Mouse (Mus musculus): ENCODE results near the gene Tnip3. TPM values are rescaled to one million over a fixed set of nuclear protein-coding genes. Genes with fewer than 3 reads are reported as not detected.

Tnip3 gene
- polyA plus RNA-seq, 1 experiment from 2014 or later: not detected

DNA sequence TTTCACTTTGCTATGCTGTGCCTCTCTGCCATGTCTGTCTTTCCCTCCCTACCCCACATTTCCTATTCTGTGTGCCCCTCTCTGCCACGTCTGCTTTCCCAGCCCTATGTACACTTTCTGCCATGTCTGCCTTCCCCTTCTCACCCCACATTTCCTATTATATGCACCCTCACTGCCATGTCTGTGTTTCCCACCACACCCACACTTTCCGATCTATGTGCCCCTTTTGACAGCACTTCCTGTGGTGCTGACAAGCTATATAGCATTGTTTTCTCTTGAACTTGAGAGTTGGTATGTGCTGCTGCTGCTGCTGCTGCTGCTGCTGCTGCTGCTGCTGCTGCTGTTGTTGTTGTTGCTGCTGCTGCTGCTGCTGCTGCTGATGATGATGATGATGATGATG lies 136.9 kb downstream of the Tnip3 start:
- H3K4me2 ChIP-seq (replicated peaks): no peak overlapping the region
- ATAC-seq (ENCODE audit: low FRiP score) (no peak), DNase-seq (ENCODE audit: low spot score) (no peak)
- no peaks in the 10 kb centered on the region for H3K27me3 ChIP-seq (ENCODE audit: control insufficient read depth, insufficient read depth, low read length)
- no peak overlapping the region for H3K9ac ChIP-seq
- 0 out of 2 replicates have a peak, but pooled peaks cover 4% of the 10 kb centered on the region for H3K9me3 ChIP-seq (ENCODE audit: control insufficient read depth, low read length)
- H3K4me3 ChIP-seq (replicated peaks; ENCODE audit: low read length): no peak overlapping the region
- H3K36me3 ChIP-seq (replicated peaks; ENCODE audit: control insufficient read depth, insufficient read depth): no peaks in the 10 kb centered on the region
- WGBS: 65% methylated on average over 2 of the region's 2 CpGs
- H3K4me1 ChIP-seq (replicated peaks; ENCODE audit: control insufficient read depth, insufficient read depth, low read length): no peaks in the 10 kb centered on the region
- no peak overlapping the region for H3K27ac ChIP-seq

DNA sequence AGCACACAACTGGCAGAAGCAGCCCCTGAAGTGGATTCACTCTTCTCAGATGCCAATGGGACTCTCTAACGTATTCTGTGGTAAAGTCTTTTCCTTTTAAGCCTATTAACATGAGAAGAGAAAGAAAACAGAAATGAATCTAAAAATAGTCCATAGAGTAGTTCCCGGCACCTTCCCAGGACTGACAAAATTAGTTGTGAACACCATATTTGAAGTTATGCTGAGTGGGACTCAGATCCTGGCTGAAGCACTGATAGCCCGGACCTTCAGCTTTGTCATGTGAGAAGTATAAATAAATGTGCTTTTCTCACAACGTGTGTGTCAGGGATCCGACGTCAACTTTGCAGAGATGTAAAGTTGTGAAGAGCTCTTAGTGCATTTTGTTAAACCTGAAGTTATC lies 138.9 kb downstream of the Tnip3 start:
- no peak overlapping the region for H3K9ac ChIP-seq

DNA sequence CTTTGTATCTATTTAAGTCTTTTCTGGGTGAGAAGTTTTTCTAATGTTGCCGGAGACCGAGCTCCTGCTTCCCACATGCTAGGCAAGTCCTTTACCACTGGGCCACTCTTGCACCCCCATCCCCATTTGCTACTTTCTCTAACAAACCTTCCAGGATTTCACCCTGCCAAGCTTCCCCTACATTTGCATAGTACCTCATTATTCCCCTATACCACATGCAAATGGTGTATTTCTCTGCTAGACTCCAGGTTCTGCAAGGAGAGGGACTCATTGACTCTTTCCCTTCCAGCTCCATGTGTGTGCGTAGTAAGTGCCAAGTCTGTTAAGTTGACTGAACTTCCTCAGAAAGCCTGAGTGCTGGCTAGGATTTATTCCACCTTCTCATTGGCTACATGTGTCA lies 141.2 kb downstream of the Tnip3 start:
- H3K9ac ChIP-seq: no peak overlapping the region
- ATAC-seq (ENCODE audit: low FRiP score): no peak; the same call in 1 of the 2 replicates
- H3K4me3 ChIP-seq (replicated peaks; ENCODE audit: low read length): no peak overlapping the region
- no peaks in the 10 kb centered on the region for H3K4me1 ChIP-seq (replicated peaks; ENCODE audit: control insufficient read depth, insufficient read depth, low read length)
- no peaks in the 10 kb centered on the region for H3K36me3 ChIP-seq (replicated peaks; ENCODE audit: control insufficient read depth, insufficient read depth)
- WGBS: 78% methylated on average over 3 of the region's 3 CpGs
- H3K27me3 ChIP-seq (ENCODE audit: control insufficient read depth, insufficient read depth, low read length): no peaks in the 10 kb centered on the region
- H3K9me3 ChIP-seq (ENCODE audit: control insufficient read depth, low read length): no peaks in the 10 kb centered on the region
- DNase-seq (ENCODE audit: low spot score): no peak
- H3K4me2 ChIP-seq (replicated peaks): no peak overlapping the region
- H3K27ac ChIP-seq: no peak overlapping the region

More for the DNA sequence above, 138.9 kb downstream of the Tnip3 start:
- Histone ChIP-seq H3K4me1 (replicated peaks; ENCODE audit: control insufficient read depth, insufficient read depth, low read length) (no peaks in the 10 kb centered on the region), H3K9me3 (ENCODE audit: control insufficient read depth, low read length) (no peaks in the 10 kb centered on the region), H3K27me3 (ENCODE audit: control insufficient read depth, insufficient read depth, low read length) (no peaks in the 10 kb centered on the region), H3K4me3 (replicated peaks; ENCODE audit: low read length) (no peak overlapping the region), H3K36me3 (replicated peaks; ENCODE audit: control insufficient read depth, insufficient read depth) (no peaks in the 10 kb centered on the region), H3K4me2 (replicated peaks) (no peak overlapping the region), H3K27ac (no peak overlapping the region)
- ATAC-seq (ENCODE audit: low FRiP score): no peak
- DNase-seq (ENCODE audit: low spot score): no peak
- WGBS: 80% methylated on average over 6 of the region's 6 CpGs

DNA sequence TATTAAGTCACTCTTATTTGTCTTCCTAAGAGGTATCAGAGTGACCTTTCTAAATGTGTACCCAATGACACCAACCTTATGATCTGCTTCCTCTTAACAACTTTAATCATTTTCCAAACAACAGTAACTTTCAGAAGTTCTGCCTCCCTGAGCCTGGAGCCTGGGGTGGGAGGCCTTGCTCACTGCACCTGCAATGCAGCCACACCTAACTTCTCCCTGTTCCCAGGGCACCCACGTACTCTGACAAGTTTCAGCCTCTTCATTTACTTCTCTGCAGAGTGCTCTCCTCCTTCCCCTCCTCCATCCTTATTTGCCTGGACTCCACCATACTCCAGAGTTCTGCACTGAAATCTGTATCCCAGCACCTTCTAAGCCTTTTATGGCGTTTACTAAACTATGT lies 144.9 kb downstream of the Tnip3 start:
- ATAC-seq (ENCODE audit: low FRiP score) (no peak), DNase-seq (ENCODE audit: low spot score) (no peak)
- Histone ChIP-seq H3K27ac (no peak overlapping the region), H3K9me3 (ENCODE audit: control insufficient read depth, low read length) (no peaks in the 10 kb centered on the region), H3K36me3 (replicated peaks; ENCODE audit: control insufficient read depth, insufficient read depth) (no peaks in the 10 kb centered on the region), H3K4me2 (replicated peaks) (peak overlapping the region; percentile 99), H3K9ac (no peak overlapping the region), H3K27me3 (ENCODE audit: control insufficient read depth, insufficient read depth, low read length) (0 out of 2 replicates have a peak, but pooled peaks cover 8% of the 10 kb centered on the region), H3K4me1 (replicated peaks; ENCODE audit: control insufficient read depth, insufficient read depth, low read length) (peaks cover 11% of the 10 kb centered on the region), H3K4me3 (replicated peaks; ENCODE audit: low read length) (no peak overlapping the region)
- WGBS: 28% methylated on average over 2 of the region's 2 CpGs

DNA sequence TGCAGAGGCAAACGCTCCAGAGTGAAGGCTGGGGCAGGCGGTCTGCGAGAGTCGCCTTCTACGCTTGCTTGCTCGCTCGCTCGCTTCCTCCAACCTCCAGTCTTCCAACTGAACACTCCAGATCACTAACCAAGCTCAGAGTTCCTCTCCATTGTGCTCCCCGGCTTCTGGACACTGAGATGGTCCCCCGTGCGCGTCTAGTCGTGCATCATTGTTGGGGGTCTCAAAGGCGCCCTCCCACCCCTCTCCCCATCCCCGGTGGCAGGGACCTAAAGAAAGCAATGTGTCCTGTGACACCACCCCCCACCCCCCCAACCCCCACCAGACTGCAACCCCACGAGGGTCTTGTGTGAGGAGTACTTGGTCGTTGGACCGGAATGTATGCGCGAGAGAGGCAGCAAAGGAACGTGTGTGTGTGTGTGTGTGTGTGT lies 145.9 kb downstream of the Tnip3 start:
- ATAC-seq (ENCODE audit: low FRiP score): peak; percentile 43
- DNase-seq (ENCODE audit: low spot score): peak; percentile 49
- H3K4me2 ChIP-seq (replicated peaks): peak overlapping the region; percentile 99

DNA sequence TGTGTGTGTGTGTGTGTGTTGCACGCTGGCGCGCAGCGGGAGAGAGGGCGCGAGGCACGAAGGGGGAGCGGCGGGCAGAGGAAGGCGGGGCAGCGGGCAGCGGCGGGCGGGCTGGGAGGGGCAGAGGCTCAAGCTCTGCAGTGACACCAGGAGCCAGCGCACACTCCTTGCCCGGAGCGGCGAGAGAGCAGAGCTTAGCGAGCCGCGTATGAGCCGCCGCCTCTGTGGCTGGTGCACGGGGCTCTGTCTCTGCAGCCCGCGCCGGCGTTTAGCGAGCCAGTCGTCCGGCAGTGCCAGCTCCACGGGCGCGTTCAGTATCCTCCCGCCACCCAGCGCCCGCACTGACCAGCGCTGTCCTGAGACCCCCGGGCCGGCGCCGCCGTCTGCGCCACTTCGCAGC lies 146.3 kb downstream of the Tnip3 start, which contains the start of gene Ndnf:
TSS of gene Ndnf (plus strand) at position 140 of the 400 bp plus-strand sequence.
- ATAC-seq (ENCODE audit: low FRiP score) (peak; percentile 93), DNase-seq (ENCODE audit: low spot score) (peak; percentile 70)
- WGBS: under 1% methylated on average over 30 of the region's 45 CpGs

More for the DNA sequence above, 145.9 kb downstream of the Tnip3 start:
- Histone ChIP-seq H3K4me3 (replicated peaks; ENCODE audit: low read length) (peak overlapping the region; percentile 58), H3K9ac (peak overlapping the region; percentile 64), H3K4me1 (replicated peaks; ENCODE audit: control insufficient read depth, insufficient read depth, low read length) (peaks cover 11% of the 10 kb centered on the region), H3K36me3 (replicated peaks; ENCODE audit: control insufficient read depth, insufficient read depth) (no peaks in the 10 kb centered on the region), H3K27ac (peak overlapping the region; percentile 58), H3K9me3 (ENCODE audit: control insufficient read depth, low read length) (no peaks in the 10 kb centered on the region), H3K27me3 (ENCODE audit: control insufficient read depth, insufficient read depth, low read length) (0 out of 2 replicates have a peak, but pooled peaks cover 8% of the 10 kb centered on the region)
- under 1% methylated on average over 21 of the region's 21 CpGs for WGBS

DNA sequence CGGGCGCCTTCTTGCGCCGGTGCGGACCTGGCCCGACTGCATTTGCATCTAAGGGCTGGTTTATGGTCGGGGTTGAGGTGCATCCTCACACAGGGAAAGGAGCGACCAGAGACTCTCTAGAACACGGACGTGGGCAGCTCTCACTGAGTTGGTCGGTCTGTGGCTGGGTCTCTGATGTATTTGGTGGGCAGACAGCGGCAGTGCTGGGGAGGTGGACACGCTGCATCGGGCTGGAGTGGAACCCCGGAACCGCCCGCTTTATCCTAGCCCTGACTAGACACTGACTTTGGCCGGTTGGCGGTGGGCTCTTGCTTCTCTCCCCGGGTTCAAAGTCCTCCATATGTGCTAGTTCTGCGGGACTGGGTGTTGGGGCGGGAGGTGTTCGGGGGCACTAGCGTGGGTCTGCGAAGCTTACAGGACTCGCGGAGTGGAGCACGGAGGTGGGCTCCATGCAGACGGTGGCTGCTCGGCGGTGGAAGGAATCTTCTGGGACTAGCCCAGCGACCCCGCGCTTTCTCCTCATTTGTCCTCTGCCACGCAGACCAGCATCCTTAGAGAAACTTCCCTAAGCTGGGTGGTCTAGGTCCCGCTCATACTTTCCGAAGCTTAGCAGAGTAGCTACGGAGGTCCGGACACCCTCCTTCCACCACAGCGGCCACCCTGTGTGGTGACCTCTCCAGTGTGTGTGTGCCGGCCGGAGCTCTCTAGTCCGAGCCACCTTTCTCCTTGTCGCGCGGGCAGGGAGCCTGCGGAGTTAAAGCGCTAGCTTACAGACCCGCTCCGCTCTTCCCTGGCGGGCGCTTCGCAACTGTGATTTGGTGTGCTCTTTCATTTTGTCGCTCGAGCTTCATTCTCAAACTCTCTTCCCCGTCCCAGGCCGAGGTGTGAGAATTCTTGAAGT lies 147.3 kb downstream of the Tnip3 start:
- peak overlapping the region; percentile 64 for H3K9ac ChIP-seq
- peak overlapping the region; percentile 65 for H3K27ac ChIP-seq
- H3K4me3 ChIP-seq (replicated peaks; ENCODE audit: low read length): peak overlapping the region; percentile 58
- ATAC-seq (ENCODE audit: low FRiP score) (peak; percentile 48), DNase-seq (ENCODE audit: low spot score) (no peak)
- H3K4me2 ChIP-seq (replicated peaks): peak overlapping the region; percentile 99
- no peaks in the 10 kb centered on the region for H3K36me3 ChIP-seq (replicated peaks; ENCODE audit: control insufficient read depth, insufficient read depth)
- H3K9me3 ChIP-seq (ENCODE audit: control insufficient read depth, low read length): no peaks in the 10 kb centered on the region
- H3K27me3 ChIP-seq (ENCODE audit: control insufficient read depth, insufficient read depth, low read length): 0 out of 2 replicates have a peak, but pooled peaks cover 8% of the 10 kb centered on the region
- peaks cover 11% of the 10 kb centered on the region for H3K4me1 ChIP-seq (replicated peaks; ENCODE audit: control insufficient read depth, insufficient read depth, low read length)
- under 1% methylated on average over 57 of the region's 57 CpGs for WGBS

More for the DNA sequence above, 146.3 kb downstream of the Tnip3 start, which contains the start of gene Ndnf:
- H3K27ac ChIP-seq: peak within 1 kb of the TSS; percentile 65
- peak within 1 kb of the TSS; percentile 58 for H3K4me3 ChIP-seq (replicated peaks; ENCODE audit: low read length)
- peak within 1 kb of the TSS; percentile 64 for H3K9ac ChIP-seq
- peaks cover 11% of the 10 kb centered on the region for H3K4me1 ChIP-seq (replicated peaks; ENCODE audit: control insufficient read depth, insufficient read depth, low read length)
- peak within 1 kb of the TSS; percentile 99 for H3K4me2 ChIP-seq (replicated peaks)
- H3K9me3 ChIP-seq (ENCODE audit: control insufficient read depth, low read length): no peaks in the 10 kb centered on the region
- H3K36me3 ChIP-seq (replicated peaks; ENCODE audit: control insufficient read depth, insufficient read depth): no peaks in the 10 kb centered on the region
- 0 out of 2 replicates have a peak, but pooled peaks cover 8% of the 10 kb centered on the region for H3K27me3 ChIP-seq (ENCODE audit: control insufficient read depth, insufficient read depth, low read length)

Other genes with a start within 250 kb of the Tnip3 start
- gene C130060K24Rik, start 144.2 kb upstream of the Tnip3 start, polyA plus RNA-seq (2014; fragmentation: Nextera tagmentation; extraction: Ambion mirVana): 1.5 and 2.0 TPM in 2 replicates
- gene Ndnf, start 146.3 kb downstream of the Tnip3 start, polyA plus RNA-seq (2014; fragmentation: Nextera tagmentation; extraction: Ambion mirVana): 18.8 and 22.5 TPM in 2 replicates